Mouse (Mus musculus) lung, postnatal 0 days (tissue): ENCODE data around the gene Ptprn2. TPM values are rescaled to one million over a fixed set of nuclear protein-coding genes. Genes with fewer than 3 reads are reported as not detected.

Source experiments
- ATAC-seq: fragments of 200-750 bp; cut with Nextera tagmentation; 2 replicates; pipeline ENCODE4 v1.8.0; 2017; ENCODE audit warnings: moderate library complexity
- DNase-seq: peaks from one replicate; pipeline ENCODE4 v3.0.0-alpha.2; 2016; ENCODE audit warnings: low spot score
- H3K27ac ChIP-seq: fragments of 300-500 bp; sonication (generic); 2 replicates; pipeline ENCODE4 v1.5.1; 2014; ENCODE audit warnings: antibody characterized with exemption, mild to moderate bottlenecking, low read length, mixed read lengths
- H3K27me3 ChIP-seq: fragments of 300-500 bp; sonication (generic); replicated peaks from 2 replicates; pipeline ENCODE4 v1.6.1; 2014; ENCODE audit warnings: low read length, mixed read lengths; ENCODE audit not compliant: insufficient read depth
- H3K36me3 ChIP-seq: fragments of 300-500 bp; sonication (generic); 2 replicates; pipeline ENCODE4 v1.6.1; 2014; ENCODE audit warnings: low read length, mixed read lengths; ENCODE audit not compliant: insufficient read depth
- H3K4me1 ChIP-seq: fragments of 300-500 bp; sonication (generic); 2 replicates; pipeline ENCODE4 v1.6.1; 2014; ENCODE audit warnings: antibody characterized with exemption, low read depth, low read length, mixed read lengths; ENCODE audit not compliant: insufficient read depth
- H3K4me2 ChIP-seq: fragments of 300-500 bp; sonication (generic); replicated peaks from 2 replicates; pipeline ENCODE4 v1.6.1; 2014; ENCODE audit warnings: low read depth, mild to moderate bottlenecking, low read length, moderate library complexity, mixed read lengths
- H3K4me3 ChIP-seq: fragments of 300-500 bp; sonication (generic); 2 replicates; pipeline ENCODE4 v1.5.1; 2014; ENCODE audit warnings: low read depth, low read length
- H3K9ac ChIP-seq: fragments of 300-500 bp; sonication (generic); replicated peaks from 2 replicates; pipeline ENCODE4 v1.6.1; 2014; ENCODE audit warnings: low read depth, mild to moderate bottlenecking
- H3K9me3 ChIP-seq: fragments of 300-500 bp; sonication (generic); 2 replicates; pipeline ENCODE4 v1.6.1; 2016; ENCODE audit warnings: low read length, mixed read lengths
- CTCF ChIP-seq: IDR thresholded peaks from 2 replicates; pipeline ENCODE4 v1.5.1; 2016; ENCODE audit warnings: antibody characterized with exemption, mild to moderate bottlenecking
- EP300 ChIP-seq: IDR thresholded peaks from 2 replicates; pipeline ENCODE4 v1.6.1; 2016; ENCODE audit warnings: antibody characterized with exemption, mild to moderate bottlenecking, control low read depth
- WGBS: fragments of 180-500 bp; shearing (Covaris S2); extraction: QIAGEN DNeasy Blood & Tissue Kit; methylation state at CpG from one replicate; pipeline ENCODE4 v1.1.7; 2014; 5-methylcytosine and 5-hydroxymethylcytosine counted together
- polyA plus RNA-seq: library from polyadenylated mRNA; unstranded; fragments of >200 nt; fragmentation: Nextera tagmentation; extraction: Ambion mirVana; gene quantifications from 2 replicates; pipeline ENCODE4 v1.2.1, GENCODE M21; 2015

Gene Ptprn2
- polyA plus RNA-seq, 1 experiment from 2014 or later: 0.24 TPM

DNA sequence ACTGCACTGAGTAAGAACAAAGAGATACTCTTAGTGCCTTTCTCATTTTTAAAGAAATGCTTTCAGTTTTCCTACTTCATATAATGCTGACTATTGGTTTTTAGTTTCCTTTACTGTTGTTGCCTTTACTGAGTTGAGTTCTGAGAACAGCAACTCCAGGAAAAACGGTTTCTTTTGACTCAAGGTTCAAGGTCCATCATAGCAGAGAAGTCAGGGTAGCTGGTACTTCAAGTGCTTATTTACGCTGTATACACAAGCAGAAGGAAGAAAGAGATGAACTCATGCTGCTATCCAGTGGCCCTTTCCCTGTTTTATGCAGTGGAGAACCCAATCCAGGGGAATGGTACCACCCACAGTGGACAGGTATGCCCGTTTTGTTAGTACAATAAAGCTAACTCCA is 795.3 kb downstream of the Ptprn2 start:
- no peaks in the 10 kb centered on the region for H3K27me3 ChIP-seq
- no peaks in the 10 kb centered on the region for H3K4me1 ChIP-seq
- WGBS: 79% methylated on average over 3 of the region's 3 CpGs
- TF ChIP-seq CTCF (no peak), EP300 (no peak)
- ATAC-seq (no peak), DNase-seq (no peak)
- H3K4me3 ChIP-seq: no peak overlapping the region
- H3K36me3 ChIP-seq: no peaks in the 10 kb centered on the region
- no peak overlapping the region for H3K27ac ChIP-seq
- H3K9me3 ChIP-seq: no peaks in the 10 kb centered on the region
- no peak overlapping the region for H3K9ac ChIP-seq
- no peak overlapping the region for H3K4me2 ChIP-seq

DNA sequence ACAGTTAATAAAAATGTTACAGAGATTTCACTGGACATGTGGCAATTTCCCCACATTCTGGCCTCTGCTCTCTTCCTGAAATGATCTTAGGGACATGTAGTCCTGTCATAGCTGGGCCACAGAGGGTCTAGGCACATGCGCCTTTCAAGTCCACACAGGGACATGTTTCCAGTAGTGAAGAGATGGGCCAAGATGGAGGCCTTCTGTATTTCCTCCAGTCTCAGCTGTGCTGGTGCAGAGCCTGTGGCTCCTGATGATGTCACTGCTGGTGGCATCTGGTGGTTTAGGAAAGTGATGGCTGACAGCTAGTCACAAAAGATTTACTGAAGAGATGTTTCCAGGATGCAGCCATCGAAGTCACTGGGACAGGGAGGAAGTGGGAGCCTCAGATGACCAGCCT is 797.1 kb downstream of the Ptprn2 start:
- DNase-seq (no peak), ATAC-seq (no peak)
- no peak overlapping the region for H3K4me3 ChIP-seq
- H3K36me3 ChIP-seq: no peaks in the 10 kb centered on the region
- H3K4me1 ChIP-seq: no peaks in the 10 kb centered on the region
- 64% methylated on average over 2 of the region's 2 CpGs for WGBS
- no peak overlapping the region for H3K4me2 ChIP-seq
- H3K9me3 ChIP-seq: no peaks in the 10 kb centered on the region
- H3K27ac ChIP-seq: no peak overlapping the region
- no peak overlapping the region for H3K9ac ChIP-seq
- no peaks in the 10 kb centered on the region for H3K27me3 ChIP-seq
- TF ChIP-seq EP300 (no peak), CTCF (no peak)

DNA sequence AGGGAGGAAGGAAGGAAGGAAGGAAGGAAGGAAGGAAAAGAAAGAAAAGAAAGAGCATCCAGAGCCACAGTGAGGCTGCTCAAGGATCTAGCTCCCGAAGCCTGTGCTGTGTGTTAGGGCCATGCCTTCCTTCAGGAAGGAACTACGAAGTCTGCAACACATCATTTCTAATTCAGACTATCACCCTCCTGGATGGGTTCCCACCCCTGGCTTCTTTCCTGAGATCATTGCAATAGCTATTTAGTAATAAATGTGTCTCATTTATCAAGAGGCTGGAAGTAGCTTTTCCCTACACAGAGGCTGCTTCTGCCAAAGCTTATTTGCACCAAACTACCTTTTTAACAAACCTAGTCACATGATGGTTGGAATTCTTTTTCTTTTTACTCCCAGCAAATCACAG is 801.9 kb downstream of the Ptprn2 start:
- Histone ChIP-seq H3K27ac (no peak overlapping the region), H3K4me1 (no peaks in the 10 kb centered on the region), H3K36me3 (no peaks in the 10 kb centered on the region), H3K9me3 (no peaks in the 10 kb centered on the region), H3K27me3 (no peaks in the 10 kb centered on the region), H3K9ac (no peak overlapping the region), H3K4me2 (no peak overlapping the region), H3K4me3 (no peak overlapping the region)
- 68% methylated on average over 2 of the region's 2 CpGs for WGBS
- no peak for ATAC-seq
- peak; percentile 23 for DNase-seq
- TF ChIP-seq CTCF: no peak
- no peak for TF ChIP-seq EP300

DNA sequence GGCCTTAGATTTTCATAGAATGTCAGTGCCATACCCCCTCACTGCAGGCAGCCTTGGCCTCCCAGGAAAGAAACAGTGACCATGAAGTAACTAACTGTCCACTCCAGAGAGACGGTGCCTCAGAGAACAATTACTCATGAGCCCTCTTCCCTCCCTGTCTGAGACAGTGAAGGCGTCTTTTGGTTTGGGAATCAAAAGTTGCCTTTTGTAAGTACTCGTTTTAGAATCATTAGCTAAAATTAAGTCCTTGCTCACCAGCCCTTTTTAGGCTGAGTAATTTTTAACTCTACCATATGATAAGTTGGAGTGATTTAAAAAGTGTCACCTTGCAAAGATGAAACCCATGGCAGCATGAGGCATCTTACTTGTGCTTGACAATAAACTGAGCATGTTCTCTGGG is 806.4 kb downstream of the Ptprn2 start:
- TF ChIP-seq CTCF (no peak), EP300 (no peak)
- ATAC-seq (no peak), DNase-seq (no peak)
- Histone ChIP-seq H3K9me3 (no peaks in the 10 kb centered on the region), H3K4me2 (no peak overlapping the region), H3K4me1 (no peaks in the 10 kb centered on the region), H3K27ac (no peak overlapping the region), H3K36me3 (no peaks in the 10 kb centered on the region), H3K4me3 (no peak overlapping the region), H3K27me3 (no peaks in the 10 kb centered on the region), H3K9ac (no peak overlapping the region)
- 71% methylated on average over 3 of the region's 3 CpGs for WGBS

DNA sequence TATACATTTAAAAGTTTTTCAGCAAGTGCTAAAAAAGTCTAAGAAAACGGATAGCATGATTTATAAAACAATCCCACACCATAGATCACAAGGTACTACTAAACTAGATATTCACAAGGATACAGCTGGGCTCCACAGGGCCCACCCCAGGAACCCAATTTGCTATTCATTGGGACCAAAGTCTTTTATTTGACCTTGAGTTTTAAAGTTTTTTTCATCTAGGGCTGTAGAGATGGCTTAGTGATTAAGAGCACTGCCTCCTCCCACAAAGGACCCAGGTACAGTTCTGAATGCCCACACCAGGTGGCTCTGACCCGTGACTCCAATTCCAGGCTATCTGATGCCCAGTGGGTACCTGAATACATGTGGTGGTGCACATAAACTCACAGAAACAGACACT is 811.3 kb downstream of the Ptprn2 start:
- ATAC-seq (no peak), DNase-seq (no peak)
- no peak overlapping the region for H3K4me2 ChIP-seq
- H3K9me3 ChIP-seq: no peaks in the 10 kb centered on the region
- TF ChIP-seq CTCF: no peak
- H3K27me3 ChIP-seq: no peaks in the 10 kb centered on the region
- no peak overlapping the region for H3K27ac ChIP-seq
- 56% methylated on average over 2 of the region's 2 CpGs for WGBS
- H3K4me3 ChIP-seq: no peak overlapping the region
- H3K4me1 ChIP-seq: no peaks in the 10 kb centered on the region
- no peaks in the 10 kb centered on the region for H3K36me3 ChIP-seq
- H3K9ac ChIP-seq: no peak overlapping the region

DNA sequence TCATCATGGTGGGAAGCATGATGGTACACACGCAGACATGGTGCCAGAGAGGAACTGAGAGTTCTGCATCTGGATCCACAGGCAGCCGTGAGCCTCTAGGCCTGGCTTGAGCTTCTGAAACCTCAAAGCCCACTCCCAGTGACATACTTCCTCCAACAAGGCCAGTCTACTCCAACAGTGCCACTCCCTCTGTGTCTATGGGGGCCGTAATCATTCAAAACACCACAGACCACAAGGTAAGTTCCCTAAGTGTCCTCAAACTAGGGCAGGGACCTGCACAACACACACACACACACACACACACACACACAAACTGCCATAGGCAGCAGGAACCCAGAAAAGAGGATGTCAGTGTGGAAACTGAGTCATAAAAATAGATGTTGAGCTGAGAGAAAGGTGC is 813.6 kb downstream of the Ptprn2 start:
- Histone ChIP-seq H3K36me3 (no peaks in the 10 kb centered on the region), H3K4me3 (no peak overlapping the region)
- no peak for TF ChIP-seq EP300
- TF ChIP-seq CTCF: no peak

More for the DNA sequence above, 813.6 kb downstream of the Ptprn2 start:
- ATAC-seq: no peak
- no peaks in the 10 kb centered on the region for H3K4me1 ChIP-seq
- 83% methylated on average over 3 of the region's 3 CpGs for WGBS
- no peak for DNase-seq
- no peak overlapping the region for H3K9ac ChIP-seq
- no peaks in the 10 kb centered on the region for H3K27me3 ChIP-seq
- H3K9me3 ChIP-seq: no peaks in the 10 kb centered on the region
- no peak overlapping the region for H3K27ac ChIP-seq
- no peak overlapping the region for H3K4me2 ChIP-seq
